Mouse (Mus musculus): Measurements from ENCODE around the gene Hist1h2ak. TPM values are rescaled to one million over a fixed set of nuclear protein-coding genes. Genes with fewer than 3 reads are reported as not detected.
A peak's percentile ranks its signal among the peaks of the same experiment; 100 is the strongest.
"Not testable (repeated sequence)": the region's sequence is repeated elsewhere in the genome, so short reads cannot be mapped to it uniquely, and the experiment has no call there.

Gene Hist1h2ak
- total RNA-seq, 2 experiments from 2014 or later = 186 to 191 TPM

DNA sequence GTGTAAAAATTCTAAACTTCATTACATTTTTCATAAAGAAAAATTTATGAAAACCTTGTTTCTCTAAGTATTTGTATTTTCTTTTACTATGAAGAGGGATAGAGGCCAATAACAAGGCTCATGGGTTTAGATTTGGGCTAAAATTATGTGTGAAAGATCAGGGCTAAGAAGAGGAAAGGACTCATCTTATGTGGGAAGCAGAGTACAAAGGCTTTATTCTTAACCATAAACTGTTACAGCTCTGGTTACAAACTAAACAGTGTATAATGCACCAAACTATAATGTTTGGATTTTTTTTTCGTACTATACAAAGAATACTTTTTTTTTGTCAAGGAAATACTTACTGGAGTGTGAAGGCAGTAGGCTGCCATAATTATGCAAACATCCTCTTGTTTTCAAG, 2.1 kb upstream of the Hist1h2ak start:
- DNase-seq = no peak

- DNase-seq = peak; percentile 48
Observed at GRCm38 (mm10) chr13:21754294-21755001, 821 bp upstream of the Hist1h2ak start.

DNA sequence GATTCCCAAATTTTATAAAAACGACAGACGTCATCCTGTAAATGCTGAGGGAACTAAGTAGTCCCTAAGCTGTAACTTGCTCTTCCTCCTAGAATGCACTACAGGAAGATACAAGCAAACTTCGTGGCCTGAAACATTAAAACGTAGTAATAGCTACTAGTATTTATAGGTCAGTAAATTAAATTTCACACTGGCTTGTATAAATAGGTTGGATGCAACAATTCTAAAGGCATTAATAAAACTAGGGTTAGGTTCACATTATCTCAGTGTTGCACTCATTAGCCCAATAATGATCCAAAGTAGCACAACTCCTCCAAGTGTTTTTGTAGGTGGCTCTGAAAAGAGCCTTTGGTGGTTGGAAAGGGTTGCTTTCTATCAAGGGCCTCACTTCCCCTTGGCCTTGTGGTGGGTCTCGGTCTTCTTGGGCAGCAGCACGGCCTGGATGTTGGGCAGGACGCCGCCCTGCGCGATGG, 540 bp downstream of the Hist1h2ak start:
- no peak for DNase-seq

DNA sequence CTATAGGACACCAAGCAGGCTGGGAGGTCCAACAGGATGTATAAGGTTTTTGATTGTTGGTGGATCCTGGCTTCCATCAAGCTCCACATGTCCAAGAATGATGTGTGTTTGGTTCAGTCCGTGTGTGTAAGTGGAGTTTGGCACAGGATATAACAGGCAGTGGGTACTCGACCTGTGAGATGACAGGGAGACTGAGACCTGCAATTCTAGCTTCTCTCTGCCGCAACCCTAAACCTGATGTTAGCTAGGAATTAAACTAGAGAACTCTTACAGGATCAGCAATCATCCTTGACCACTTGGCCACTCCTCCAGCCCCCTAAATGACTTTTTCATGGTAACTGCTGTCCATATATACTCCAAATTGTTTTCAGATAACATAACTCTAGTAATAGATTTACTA, 1.3 kb downstream of the Hist1h2ak start:
- DNase-seq = no peak

DNA sequence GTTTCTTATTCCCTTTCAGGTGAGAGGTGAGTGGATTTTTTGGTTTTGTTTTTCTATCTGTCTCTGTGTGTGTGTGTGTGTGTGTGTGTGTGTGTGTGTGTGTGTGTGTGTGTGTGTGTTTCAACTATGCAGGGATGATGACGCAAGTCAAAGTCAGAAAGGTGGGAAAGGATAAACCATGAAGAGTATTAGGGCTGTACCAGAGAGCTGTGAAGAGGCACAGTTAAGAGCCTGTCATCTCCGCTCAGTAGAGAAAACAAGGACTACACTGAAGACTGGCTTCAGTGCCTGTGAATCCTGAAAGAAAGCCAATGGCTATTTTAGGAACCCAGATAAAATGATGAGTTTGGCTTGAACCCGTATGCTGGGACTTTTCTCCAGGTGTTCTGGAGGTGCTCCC, 1.8 kb downstream of the Hist1h2ak start:
- DNase-seq = no peak

GRCm38 (mm10) chr13:21751417-21751816, 2.2 kb downstream of the Hist1h2ak start:
- DNase-seq = no peak

DNA sequence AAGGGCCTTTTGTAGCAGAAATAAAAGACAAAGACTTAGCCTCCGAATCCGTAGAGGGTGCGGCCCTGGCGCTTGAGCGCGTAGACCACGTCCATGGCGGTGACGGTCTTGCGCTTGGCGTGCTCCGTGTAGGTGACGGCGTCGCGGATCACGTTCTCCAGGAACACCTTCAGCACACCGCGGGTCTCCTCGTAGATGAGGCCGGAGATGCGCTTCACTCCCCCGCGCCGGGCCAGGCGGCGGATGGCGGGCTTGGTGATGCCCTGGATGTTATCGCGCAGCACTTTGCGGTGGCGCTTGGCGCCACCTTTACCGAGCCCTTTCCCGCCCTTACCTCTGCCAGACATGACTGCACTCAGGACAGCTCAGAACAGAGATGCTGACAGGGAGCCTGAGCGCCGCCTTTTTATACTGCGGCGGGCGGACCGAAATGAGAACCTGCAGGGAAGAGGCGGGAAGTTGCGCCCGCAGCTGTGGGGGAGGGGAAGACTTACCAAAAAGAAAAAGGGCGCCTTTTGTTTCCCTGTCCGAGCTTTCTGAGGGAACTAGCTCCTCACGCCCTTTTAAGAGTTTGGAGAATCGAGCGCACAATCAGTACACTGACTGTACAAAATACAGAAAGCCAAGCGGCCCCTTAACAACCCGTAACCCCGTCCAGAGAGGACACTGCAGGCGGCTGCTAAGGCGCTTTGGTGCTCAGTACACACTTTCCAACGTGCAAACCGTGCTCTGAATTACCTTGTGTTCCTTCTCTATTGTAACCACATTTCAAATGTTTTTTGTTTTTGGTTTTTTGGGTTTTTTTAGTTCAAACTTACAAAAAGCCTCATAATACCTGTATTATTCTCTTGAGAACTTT, 3.2 kb downstream of the Hist1h2ak start, which contains the start of gene Hist1h4k:
Gene Hist1h4k (minus strand): TSS at position 347 of the 859 bp plus-strand sequence.
- peak; percentile 92 for DNase-seq

DNA sequence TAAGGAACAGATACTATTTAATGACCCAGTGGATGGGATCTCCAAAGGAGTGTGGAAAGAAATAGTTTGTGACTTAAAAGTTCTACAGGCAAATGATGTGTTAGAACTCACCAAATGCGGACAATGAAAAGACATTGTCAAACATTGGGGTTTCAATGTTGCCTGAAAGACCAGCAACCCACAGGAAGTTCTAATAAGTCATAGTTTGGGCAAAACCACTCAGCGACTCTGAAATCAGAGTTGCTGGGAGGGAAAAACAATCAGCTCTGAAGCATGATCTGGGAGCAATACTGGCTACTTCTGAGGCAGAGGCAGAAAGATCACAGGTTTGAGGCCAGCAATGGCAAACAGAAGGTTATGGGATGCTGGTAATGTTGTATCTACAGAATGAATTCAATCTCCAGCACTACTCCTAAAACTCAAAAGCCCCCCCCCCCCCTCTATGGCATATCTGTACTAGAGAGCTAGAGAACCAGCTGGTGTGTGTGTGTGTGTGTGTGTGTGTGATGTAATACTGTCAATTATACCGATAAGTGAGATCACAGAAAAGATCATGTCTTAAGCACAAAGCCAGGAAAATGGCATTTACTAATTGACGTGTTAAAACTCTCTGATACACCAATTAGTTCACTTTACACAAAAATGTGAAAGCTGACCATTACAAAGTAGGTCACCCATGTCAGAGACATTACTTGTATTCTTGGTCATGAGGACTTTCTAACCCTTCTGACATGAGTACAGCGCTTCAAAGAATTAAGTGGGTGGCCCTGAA, 4.1 kb downstream of the Hist1h2ak start:
- DNase-seq = no peak

DNA sequence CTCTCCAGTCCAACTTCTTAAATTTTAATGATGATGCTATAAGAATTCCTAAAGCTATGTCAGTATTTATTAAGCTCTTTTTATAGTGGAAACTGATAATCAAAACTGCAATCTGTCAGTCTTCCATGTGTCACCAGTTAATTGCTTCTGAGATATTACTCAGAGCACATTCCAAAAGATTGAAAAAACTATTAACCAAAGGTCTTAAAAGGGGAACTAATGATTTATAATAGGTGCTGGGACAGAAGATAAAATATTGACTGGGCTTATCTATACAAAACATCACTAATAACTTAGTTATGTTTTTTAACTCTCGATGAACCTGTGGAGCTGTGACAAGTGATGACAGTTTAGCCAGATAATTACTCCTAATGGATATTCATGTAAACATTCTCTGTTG, 8.6 kb downstream of the Hist1h2ak start:
- no peak for DNase-seq

DNA sequence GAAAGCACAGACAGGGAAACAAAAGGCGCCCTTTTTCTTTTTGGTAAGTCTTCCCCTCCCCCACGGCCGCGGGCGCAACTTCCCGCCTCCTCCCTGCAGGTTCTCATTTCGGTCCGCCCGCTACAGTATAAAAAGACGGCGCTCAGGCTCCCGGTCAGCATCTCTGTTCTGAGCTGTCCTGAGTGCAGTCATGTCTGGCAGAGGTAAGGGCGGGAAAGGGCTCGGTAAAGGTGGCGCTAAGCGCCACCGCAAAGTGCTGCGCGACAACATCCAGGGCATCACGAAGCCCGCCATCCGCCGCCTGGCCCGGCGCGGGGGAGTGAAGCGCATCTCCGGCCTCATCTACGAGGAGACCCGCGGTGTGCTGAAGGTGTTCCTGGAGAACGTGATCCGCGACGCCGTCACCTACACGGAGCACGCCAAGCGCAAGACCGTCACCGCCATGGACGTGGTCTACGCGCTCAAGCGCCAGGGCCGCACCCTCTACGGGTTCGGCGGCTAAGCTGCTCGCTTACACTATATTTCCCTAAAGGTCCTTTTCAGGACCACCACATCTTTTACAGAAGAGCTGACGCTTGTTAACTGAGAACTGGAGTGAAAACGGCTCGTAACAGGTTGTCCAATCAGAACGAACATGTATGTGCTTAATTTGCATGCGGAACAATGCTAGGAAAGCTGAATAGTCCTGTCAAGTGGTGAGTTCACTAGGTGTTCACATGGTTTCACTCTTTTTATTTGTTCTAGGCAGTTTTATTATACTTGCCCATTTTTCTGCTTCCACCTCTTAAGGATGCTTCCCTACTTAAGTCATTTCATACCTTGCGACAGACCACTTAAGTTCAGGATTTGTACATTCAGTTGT, 18.5 kb downstream of the Hist1h2ak start, which contains the start of gene Hist1h4j:
Gene Hist1h4j (plus strand): TSS at position 159 of the 862 bp plus-strand sequence.
- DNase-seq = peak; percentile 79

- DNase-seq = peak; percentile 82
Observed at GRCm38 (mm10) chr13:21734010-21734905, 19.4 kb downstream of the Hist1h2ak start.

DNA sequence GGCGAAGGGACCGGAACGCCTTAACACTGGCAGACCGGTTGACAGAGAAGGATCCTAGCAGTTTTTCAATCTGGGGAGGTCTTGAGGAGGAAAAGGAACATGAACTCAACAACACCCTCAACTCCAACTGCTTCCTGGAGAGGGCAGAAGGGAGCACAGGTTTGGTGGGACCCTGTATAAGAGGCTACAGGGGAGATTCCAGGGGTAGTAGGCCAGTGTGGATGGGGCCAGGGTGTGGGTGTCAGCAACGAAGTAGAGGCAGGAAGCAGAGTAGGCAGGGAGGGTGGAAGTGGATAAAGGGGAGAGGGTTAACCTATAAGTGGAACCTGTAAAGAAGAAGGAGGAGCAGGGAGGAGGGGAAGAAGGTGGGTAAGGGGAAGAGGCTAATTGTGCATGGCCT, 20.2 kb downstream of the Hist1h2ak start:
- DNase-seq = no peak

DNA sequence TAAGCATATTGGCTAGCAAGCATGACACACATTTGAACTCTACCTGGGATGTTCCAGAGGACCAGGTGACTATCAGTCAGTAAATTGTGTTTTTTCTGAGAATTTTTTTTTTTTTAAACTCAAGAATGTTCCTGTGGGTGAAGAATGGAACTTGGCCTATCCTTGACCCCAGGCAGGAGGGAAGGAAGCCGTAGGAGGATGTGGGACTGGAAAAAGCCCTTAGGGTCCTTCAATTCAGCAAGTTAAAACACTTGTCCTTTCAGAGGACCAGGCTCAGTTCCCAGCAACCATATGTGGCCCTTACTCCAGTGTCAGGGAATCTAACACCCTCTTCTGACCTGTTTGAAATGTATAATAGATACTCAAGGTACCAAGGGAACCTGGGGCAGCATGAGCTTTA, 24.1 kb downstream of the Hist1h2ak start:
- DNase-seq = no peak

DNA sequence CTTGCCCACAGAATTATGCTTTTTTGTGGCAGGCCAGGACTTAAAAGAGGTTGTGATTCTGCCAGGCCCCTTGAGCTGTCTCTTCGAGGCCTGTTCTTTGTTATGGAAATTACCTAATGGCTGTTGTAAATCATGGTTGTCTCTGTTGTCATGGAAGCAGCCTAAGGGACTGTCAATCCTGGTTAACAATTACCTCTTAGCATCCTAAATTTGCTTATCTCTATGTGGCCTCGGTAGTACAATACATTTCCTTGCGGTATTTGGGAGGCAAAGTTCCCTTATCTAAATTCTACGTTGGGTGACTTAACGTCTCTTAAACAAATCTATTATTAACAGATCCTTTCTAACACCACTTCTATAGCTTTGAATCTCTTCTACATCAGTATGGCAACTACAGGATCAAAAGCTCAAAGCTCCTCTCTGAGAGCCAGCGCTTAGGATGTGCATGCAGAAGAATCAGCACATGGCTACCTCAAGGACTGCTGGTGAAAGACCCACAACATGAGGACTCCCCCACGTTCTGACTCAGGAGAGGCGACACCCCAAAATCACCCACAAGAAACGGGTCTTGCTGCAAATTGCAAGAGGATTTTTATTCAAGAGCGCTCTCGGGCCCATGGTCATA, 25.6 kb downstream of the Hist1h2ak start:
- DNase-seq = no peak

- DNase-seq = no peak
Observed at GRCm38 (mm10) chr13:21722993-21723836, 30.4 kb downstream of the Hist1h2ak start.

DNA sequence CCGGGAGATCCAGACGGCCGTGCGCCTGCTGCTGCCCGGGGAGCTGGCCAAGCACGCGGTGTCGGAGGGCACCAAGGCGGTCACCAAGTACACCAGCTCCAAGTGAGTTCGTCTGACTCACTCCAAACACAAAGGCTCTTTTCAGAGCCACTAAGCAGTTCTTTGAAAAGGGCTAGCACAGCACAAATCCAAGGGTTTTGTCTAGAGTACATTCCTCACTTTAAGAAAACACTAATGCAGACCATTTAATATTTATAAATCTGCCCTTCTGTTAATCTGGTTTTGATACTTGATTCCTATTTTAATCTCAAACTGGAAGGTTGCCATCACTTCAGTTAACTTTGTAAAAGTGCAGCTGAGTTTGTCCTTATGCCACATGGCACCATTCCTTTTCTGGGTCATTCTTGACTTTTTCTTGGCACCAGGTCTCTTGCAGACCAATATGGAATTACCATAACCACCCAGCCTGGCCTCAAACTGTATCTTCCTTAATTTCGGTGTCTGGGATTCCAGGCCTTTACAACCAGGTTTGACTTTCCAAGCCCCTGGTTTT, 31.2 kb downstream of the Hist1h2ak start:
- DNase-seq = no peak

- peak; percentile 53 for DNase-seq
Observed at GRCm38 (mm10) chr13:21721757-21722372, 31.8 kb downstream of the Hist1h2ak start, which contains the start of gene Hist1h2bm. Gene Hist1h2bm, plus strand, starts transcription at chr13:21722044.

- not testable (repeated sequence) for DNase-seq
Observed at GRCm38 (mm10) chr13:21721107-21721756, 32.4 kb downstream of the Hist1h2ak start.
